15 mouse cellular contexts compared by ENCODE assay signal in the genomic region with DNA sequence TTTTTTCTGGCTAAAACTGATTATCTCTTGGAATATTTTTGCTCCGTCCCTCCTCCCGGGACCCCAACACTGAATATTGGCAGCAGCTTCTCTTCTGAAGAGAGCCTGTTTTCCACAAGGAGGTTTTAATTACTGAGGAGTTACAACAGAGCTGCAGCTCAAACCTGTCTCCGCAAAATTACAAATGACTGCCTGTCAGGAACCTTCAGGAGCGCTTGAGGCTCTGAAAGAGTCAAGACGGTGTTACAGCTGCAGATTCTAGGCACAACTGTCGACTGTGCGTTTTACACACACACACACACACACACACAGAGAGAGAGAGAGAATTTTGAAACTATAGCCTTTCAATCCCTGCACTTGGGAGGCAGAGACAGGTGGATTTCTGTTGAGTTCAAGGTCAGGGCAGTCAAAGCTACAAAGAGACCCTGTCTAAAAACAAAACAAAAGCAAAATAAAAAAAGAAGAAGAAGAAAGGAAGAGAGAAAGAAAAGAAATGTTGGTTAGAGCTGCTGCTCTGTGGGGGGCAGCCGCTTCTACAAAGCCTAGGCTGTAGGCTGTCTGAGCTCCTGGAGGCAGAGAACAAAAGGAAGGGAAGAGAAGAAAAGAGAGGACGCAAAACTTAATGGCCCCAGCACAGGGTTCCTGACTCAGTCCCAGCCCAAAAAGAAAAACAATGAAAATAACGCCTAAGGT. TPM values are rescaled to one million over a fixed set of nuclear protein-coding genes. Genes with fewer than 3 reads are reported as not detected.
DNase-seq lines count a peak whose midpoint lies in the region; ATAC-seq and TF ChIP-seq lines count a peak whose summit lies in the region.
"Had no signal": no experiment of that assay in that cellular context is flagged by ENCODE, and none has a peak within 500 bp of the region (broad histone marks: within the 10 kb centered on the region; RNA-seq: fewer than 3 reads in every experiment).

No protein-coding gene starts in this region.

- H3K4me3 ChIP-seq in ES-E14 (ENCODE audit: insufficient read depth in 1 of 2, low read depth in 1 of 2, low read length in 2 of 2, poor library complexity in 1 of 2, severe bottlenecking in 1 of 2): no peak overlapping the region
- no peak overlapping the region for H3K4me3 ChIP-seq in forebrain, postnatal 0 days (ENCODE audit: low read depth, low read length)
- H3K4me3 ChIP-seq in midbrain, embryonic 14.5 days (replicated peaks; ENCODE audit: low read depth, low read length): no peak overlapping the region
- H3K4me3 ChIP-seq: heart, embryonic 12.5 days; lung, embryonic 15.5 days had no signal

- DNase-seq in ES-E14 (ENCODE audit: low read depth, low spot score): peak; percentile 89
- peak; percentile 58 for DNase-seq in embryo, embryonic 11 days
- no peak for DNase-seq in forebrain, postnatal 0 days
- peak; percentile 59 for DNase-seq in midbrain, embryonic 14.5 days
- no peak for DNase-seq in thymus, postnatal 4 days
- no peak for DNase-seq in c-Kit-positive CD71-positive TER-119-positive erythroid progenitor cells, embryonic 14.5 days (ENCODE audit: low spot score)
- DNase-seq in layer of hippocampus, adult 8-10 months (ENCODE audit: low spot score in 2 of 2): no peak
- DNase-seq: adrenal gland, postnatal 10 days; cerebellum, adult 8-10 months; spleen, adult 18-20 months; thymus, postnatal 14 days had no signal

- H3K4me2 ChIP-seq in forebrain, postnatal 0 days (ENCODE audit: low read depth): no peak overlapping the region
- H3K4me2 ChIP-seq in midbrain, embryonic 14.5 days (ENCODE audit: low read length): no peak overlapping the region
- H3K4me2 ChIP-seq: heart, embryonic 12.5 days; lung, embryonic 15.5 days had no signal

- in situ Hi-C loops in ES-E14 (cut with MboI; ENCODE audit: low sequenced_read_pairs in 2 of 2, unreplicated experiment in 2 of 2): no loop called here

- ATAC-seq in forebrain, postnatal 0 days: peak; percentile 71; the same call in 1 of the 2 replicates
- ATAC-seq in midbrain, embryonic 14.5 days (ENCODE audit: low FRiP score, low TSS enrichment): no peak
- ATAC-seq: intestine, embryonic 16.5 days had no signal

- H3K27me3 ChIP-seq in forebrain, postnatal 0 days (ENCODE audit: insufficient read depth, low read length): no peaks in the 10 kb centered on the region
- H3K27me3 ChIP-seq in midbrain, embryonic 14.5 days (ENCODE audit: control insufficient read depth, insufficient read depth, low read length): no peaks in the 10 kb centered on the region
- H3K27me3 ChIP-seq: heart, embryonic 12.5 days; lung, embryonic 15.5 days had no signal

- peaks cover 27 to 48% of the 10 kb centered on the region in 2 experiments for H3K4me1 ChIP-seq in ES-E14 (ENCODE audit: control insufficient read depth in 2 of 2, insufficient read depth in 2 of 2, low read length in 2 of 2, poor library complexity in 1 of 2)
- 0 out of 2 replicates have a peak, but pooled peaks cover 3% of the 10 kb centered on the region for H3K4me1 ChIP-seq in forebrain, postnatal 0 days (ENCODE audit: insufficient read depth)
- H3K4me1 ChIP-seq in midbrain, embryonic 14.5 days (ENCODE audit: control insufficient read depth, insufficient read depth, low read length): peaks cover 35% of the 10 kb centered on the region

- H3K27ac ChIP-seq in ES-E14 (ENCODE audit: insufficient read depth, low read depth, low read length, poor library complexity, severe bottlenecking): peak overlapping the region; percentile 54; the same call in 1 of the 2 replicates
- peak overlapping the region; percentile 45; the same call in 1 of the 2 replicates for H3K27ac ChIP-seq in forebrain, postnatal 0 days (ENCODE audit: low read depth, low read length)
- peak overlapping the region; percentile 60 for H3K27ac ChIP-seq in midbrain, embryonic 14.5 days (replicated peaks; ENCODE audit: low read depth, low read length)
- H3K27ac ChIP-seq: lung, embryonic 15.5 days had no signal

- 19% methylated on average over 10 of the region's 10 CpGs for WGBS in forebrain, postnatal 0 days
- 10% methylated on average over 10 of the region's 10 CpGs for WGBS in midbrain, embryonic 14.5 days

- H3K9ac ChIP-seq in ES-E14 (ENCODE audit: insufficient read depth, low read depth, low read length, poor library complexity, severe bottlenecking): no peak overlapping the region; the same call in 1 of the 2 replicates
- H3K9ac ChIP-seq in forebrain, postnatal 0 days: no peak overlapping the region
- no peak overlapping the region; the same call in 1 of the 2 replicates for H3K9ac ChIP-seq in midbrain, embryonic 14.5 days (replicated peaks; ENCODE audit: low read length)
- H3K9ac ChIP-seq: heart, embryonic 12.5 days; lung, embryonic 15.5 days had no signal

- H3K36me3 ChIP-seq in ES-E14 (ENCODE audit: control insufficient read depth, insufficient read depth, low read length, poor library complexity, severe bottlenecking): no peaks in the 10 kb centered on the region
- no peaks in the 10 kb centered on the region for H3K36me3 ChIP-seq in forebrain, postnatal 0 days (ENCODE audit: insufficient read depth)
- H3K36me3 ChIP-seq in midbrain, embryonic 14.5 days (ENCODE audit: control insufficient read depth, insufficient read depth, low read length): no peaks in the 10 kb centered on the region
- H3K36me3 ChIP-seq: G1E; heart, embryonic 12.5 days; lung, embryonic 15.5 days had no signal

- H3K9me3 ChIP-seq in ES-E14 (ENCODE audit: control insufficient read depth, insufficient read depth, low read depth, low read length): no peaks in the 10 kb centered on the region
- no peaks in the 10 kb centered on the region for H3K9me3 ChIP-seq in forebrain, postnatal 0 days (ENCODE audit: low read length)
- H3K9me3 ChIP-seq in midbrain, embryonic 14.5 days (ENCODE audit: control insufficient read depth, low read length): no peaks in the 10 kb centered on the region
- H3K9me3 ChIP-seq: G1E; heart, embryonic 12.5 days; lung, embryonic 15.5 days had no signal

- TF ChIP-seq CTCF in forebrain, postnatal 0 days (IDR thresholded peaks at IDR 0.05; ENCODE audit: low read depth): no peak

TF ChIP-seq in ES-E14, 5 proteins besides CTCF, POLR2A, EP300 and RAD21:
- TF ChIP-seq CHD2 (IDR thresholded peaks at IDR 0.05; ENCODE audit: low read depth, low read length) (no peak), ZNF384 (IDR thresholded peaks at IDR 0.05; ENCODE audit: low read depth, low read length) (peak; percentile 64; the same call in 1 of the 2 replicates), MAFK (IDR thresholded peaks at IDR 0.05; ENCODE audit: insufficient read depth, low read depth, low read length) (peak; percentile 27; the same call in 1 of the 2 replicates)

RNA-seq across cellular contexts. Expression of a gene that starts 47.9 kb away (rescaled TPM):
- total RNA-seq in ES-E14 (2012; rRNA removed): 42.5 and 48.0 TPM in 2 replicates
- 19.0 and 22.1 TPM in 2 replicates for total RNA-seq in forebrain, postnatal 0 days (2014; rRNA removed)
- 10.7 and 12.7 TPM in 2 replicates for polyA plus RNA-seq in forebrain, postnatal 0 days (2015; fragmentation: Nextera tagmentation; extraction: Ambion mirVana)
- 21.9 and 28.2 TPM in 2 replicates for polyA plus RNA-seq in midbrain, embryonic 14.5 days (2014; fragmentation: Nextera tagmentation; extraction: Ambion mirVana)
- total RNA-seq in layer of hippocampus, adult 8-10 months (2022): 10 to 100 TPM in 3 of 4 experiments, 1 to 10 TPM in 1; 9.2 to 12.2 (median 10.6) TPM

RNA-seq across cellular contexts. Expression of a gene that starts 55.7 kb away (rescaled TPM):
- total RNA-seq in ES-E14 (2012; rRNA removed): 72.1 and 74.5 TPM in 2 replicates
- 48.6 and 56.6 TPM in 2 replicates for total RNA-seq in forebrain, postnatal 0 days (2014; rRNA removed)
- polyA plus RNA-seq in forebrain, postnatal 0 days (2015; fragmentation: Nextera tagmentation; extraction: Ambion mirVana): 93.2 and 98.2 TPM in 2 replicates
- 111 and 120 TPM in 2 replicates for polyA plus RNA-seq in midbrain, embryonic 14.5 days (2014; fragmentation: Nextera tagmentation; extraction: Ambion mirVana)
- total RNA-seq in layer of hippocampus, adult 8-10 months (2022): 10 to 100 TPM; 24.5 to 33.1 (median 31.1) TPM

Comparison
In these comparisons a context has a peak if more than half of its experiments do, and no peak if none do; other contexts are left out.
1. DNase-seq: peak in ES-E14 (single experiment), embryo, embryonic 11 days (single experiment) and midbrain, embryonic 14.5 days (single experiment); none in forebrain, postnatal 0 days (single experiment), thymus, postnatal 4 days (single experiment), c-Kit-positive CD71-positive TER-119-positive erythroid progenitor cells, embryonic 14.5 days (single experiment) and layer of hippocampus, adult 8-10 months (0 of 2).
2. Peak in every context shown above with its lines, with median percentiles within 50 percentile points of each other: H3K27ac ChIP-seq.